ENCODE assay signal across 22 mouse cellular contexts in the genomic region with DNA sequence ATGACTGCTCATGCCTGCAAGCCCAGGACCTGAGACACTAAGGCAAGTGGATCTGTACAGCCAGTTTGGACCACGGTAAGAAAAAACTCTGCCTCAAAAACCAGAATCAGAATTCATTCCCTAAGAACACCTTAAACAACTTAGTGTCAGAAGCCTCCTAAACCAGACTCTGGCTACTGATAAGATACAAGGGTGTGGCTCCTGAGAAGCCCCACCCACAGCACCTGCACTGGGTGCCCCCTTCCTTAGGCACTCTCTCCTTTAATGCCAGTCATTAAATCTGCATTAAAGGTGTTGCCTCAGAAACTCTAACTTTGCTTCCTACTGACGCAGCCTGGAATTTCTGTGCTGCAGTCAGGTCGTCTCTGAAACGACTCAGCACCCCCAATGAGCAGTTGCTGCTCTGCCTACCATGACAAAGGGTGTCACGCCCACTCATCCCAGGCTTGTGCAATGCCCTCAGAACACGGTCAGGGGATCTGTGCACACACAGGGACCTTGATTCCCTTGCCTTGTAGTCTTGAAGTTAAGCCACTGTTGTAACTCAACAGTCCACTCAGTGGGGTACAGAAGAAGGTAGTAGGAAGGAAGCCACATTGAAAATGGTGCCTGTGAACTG.
DNase-seq lines count a peak whose midpoint lies in the region; ATAC-seq and TF ChIP-seq lines count a peak whose summit lies in the region.
"Had no signal": no experiment of that assay in that cellular context is flagged by ENCODE, and none has a peak within 500 bp of the region (broad histone marks: within the 10 kb centered on the region; RNA-seq: fewer than 3 reads in every experiment).

No protein-coding gene starts in this region.

- TF ChIP-seq CTCF in liver, postnatal 0 days (IDR thresholded peaks at IDR 0.05; ENCODE audit: low read depth): no peak
- no peak for TF ChIP-seq CTCF in G1E (IDR thresholded peaks at IDR 0.05; ENCODE audit: low read depth, low read length)
- TF ChIP-seq CTCF in cerebellum, adult 2 months (IDR thresholded peaks at IDR 0.05; ENCODE audit: borderline replicate concordance, insufficient read depth, low read depth, low read length): no peak

- no peaks in the 10 kb centered on the region for H3K9me3 ChIP-seq in liver, embryonic 16.5 days (replicated peaks; ENCODE audit: control insufficient read depth, low read length)
- no peaks in the 10 kb centered on the region for H3K9me3 ChIP-seq in liver, postnatal 0 days (ENCODE audit: low read length)
- no peaks in the 10 kb centered on the region for H3K9me3 ChIP-seq in G1E (replicated peaks)
- H3K9me3 ChIP-seq: embryonic facial prominence, embryonic 10.5 days; heart, embryonic 10.5 days; hindbrain, embryonic 10.5 days; lung, embryonic 15.5 days; neural tube, embryonic 13.5 days had no signal

- TF ChIP-seq POLR2A in cerebellum, adult 2 months (IDR thresholded peaks at IDR 0.05; ENCODE audit: borderline replicate concordance, insufficient read depth, low read length): no peak

- peak; percentile 56; the same call in 1 of the 2 replicates for ATAC-seq in liver, embryonic 16.5 days (ENCODE audit: low read depth)
- no peak for ATAC-seq in liver, postnatal 0 days
- ATAC-seq in G1E (ENCODE audit: extremely low read depth, insufficient number of reproducible peaks, low FRiP score, poor library complexity, severe bottlenecking): peak; percentile 65
- ATAC-seq: activated CD4-positive, CD25-positive, alpha-beta regulatory T cell, adult 4 months; CD4-positive, CD25-positive, alpha-beta regulatory T cell, adult 4 months had no signal

- H3K27ac ChIP-seq in liver, embryonic 16.5 days (ENCODE audit: low read length): no peak overlapping the region
- H3K27ac ChIP-seq in liver, postnatal 0 days (ENCODE audit: low read depth): no peak overlapping the region
- H3K27ac ChIP-seq in cerebellum, adult 2 months (ENCODE audit: insufficient read depth, low read length): no peak overlapping the region
- H3K27ac ChIP-seq: embryonic facial prominence, embryonic 10.5 days; gastrocnemius, adult 2 months; heart, embryonic 10.5 days; hindbrain, embryonic 10.5 days; left cerebral cortex, adult 2 months; lung, embryonic 15.5 days; neural tube, embryonic 13.5 days had no signal

- no peaks in the 10 kb centered on the region for H3K27me3 ChIP-seq in liver, embryonic 16.5 days (ENCODE audit: control insufficient read depth, insufficient read depth, low read depth, low read length)
- peaks cover 2% of the 10 kb centered on the region; the same call in 1 of the 2 replicates for H3K27me3 ChIP-seq in liver, postnatal 0 days (ENCODE audit: insufficient read depth, low read length)
- H3K27me3 ChIP-seq in G1E (ENCODE audit: insufficient read depth, low read length): 0 out of 2 replicates have a peak, but pooled peaks cover 5% of the 10 kb centered on the region
- H3K27me3 ChIP-seq in cerebellum, adult 2 months (ENCODE audit: control insufficient read depth, insufficient read depth, low read length): no peaks in the 10 kb centered on the region
- H3K27me3 ChIP-seq: lung, embryonic 15.5 days; neural tube, embryonic 13.5 days had no signal

- no peak overlapping the region for H3K9ac ChIP-seq in liver, embryonic 16.5 days (ENCODE audit: low read depth, low read length)
- H3K9ac ChIP-seq in liver, postnatal 0 days (replicated peaks): no peak overlapping the region
- H3K9ac ChIP-seq: lung, embryonic 15.5 days; neural tube, embryonic 13.5 days had no signal

- peaks cover 4% of the 10 kb centered on the region; the same call in 1 of the 2 replicates for H3K4me1 ChIP-seq in liver, embryonic 16.5 days (ENCODE audit: control insufficient read depth, low read depth, low read length)
- no peaks in the 10 kb centered on the region for H3K4me1 ChIP-seq in liver, postnatal 0 days (ENCODE audit: insufficient read depth)
- peaks cover 52% of the 10 kb centered on the region for H3K4me1 ChIP-seq in G1E (ENCODE audit: insufficient read depth, low read depth, low read length)
- no peaks in the 10 kb centered on the region for H3K4me1 ChIP-seq in cerebellum, adult 2 months (ENCODE audit: control insufficient read depth, insufficient read depth, low read length)
- H3K4me1 ChIP-seq: embryonic facial prominence, embryonic 10.5 days; lung, embryonic 15.5 days; neural tube, embryonic 13.5 days had no signal

- WGBS in liver, embryonic 16.5 days (ENCODE audit: insufficient replicate concordance): 41% methylated on average over 6 of the region's 6 CpGs
- WGBS in liver, postnatal 0 days (ENCODE audit: insufficient replicate concordance): 56% methylated on average over 6 of the region's 6 CpGs
- WGBS in cerebellum, adult 2 months: 45% methylated on average over 6 of the region's 6 CpGs

- no peak overlapping the region for H3K4me2 ChIP-seq in liver, embryonic 16.5 days (ENCODE audit: low read depth, low read length)
- H3K4me2 ChIP-seq in liver, postnatal 0 days (ENCODE audit: low read depth, low read length): no peak overlapping the region
- H3K4me2 ChIP-seq: lung, embryonic 15.5 days; neural tube, embryonic 13.5 days had no signal

- no peak for DNase-seq in liver, postnatal 0 days
- DNase-seq in G1E (ENCODE audit: low spot score) (peak; percentile 18), adipocyte (ENCODE audit: low spot score) (peak; percentile 21)
- no peak for DNase-seq in urinary bladder, postnatal 4 days (ENCODE audit: low spot score in 2 of 2)
- no peak for DNase-seq in cerebellum, adult 2 months
- no peak for DNase-seq in urinary bladder, postnatal 25 days (ENCODE audit: low spot score)
- DNase-seq: cerebellum, adult 18-20 months; gastrocnemius, adult 2 months; kidney, adult 8-10 months; left cerebral cortex, postnatal 4 days; liver; midbrain, embryonic 14.5 days; thymus, postnatal 4 days had no signal

- no peak overlapping the region for H3K4me3 ChIP-seq in liver, embryonic 16.5 days (ENCODE audit: low read depth, low read length)
- H3K4me3 ChIP-seq in liver, postnatal 0 days (ENCODE audit: low read depth, low read length): no peak overlapping the region
- no peak overlapping the region; the same call in 1 of the 2 replicates for H3K4me3 ChIP-seq in G1E (ENCODE audit: low read depth, low read length)
- H3K4me3 ChIP-seq in cerebellum, adult 2 months (replicated peaks; ENCODE audit: insufficient read depth, low read depth, low read length): no peak overlapping the region
- H3K4me3 ChIP-seq: embryonic facial prominence, embryonic 10.5 days; gastrocnemius, adult 2 months; heart, embryonic 10.5 days; hindbrain, embryonic 10.5 days; left cerebral cortex, adult 2 months; lung, embryonic 15.5 days; neural tube, embryonic 13.5 days had no signal

- H3K36me3 ChIP-seq in liver, embryonic 16.5 days (ENCODE audit: control insufficient read depth, insufficient read depth): no peaks in the 10 kb centered on the region
- no peaks in the 10 kb centered on the region for H3K36me3 ChIP-seq in liver, postnatal 0 days (replicated peaks; ENCODE audit: insufficient read depth, low read length)
- H3K36me3 ChIP-seq in G1E (replicated peaks): no peaks in the 10 kb centered on the region
- H3K36me3 ChIP-seq: embryonic facial prominence, embryonic 10.5 days; heart, embryonic 10.5 days; hindbrain, embryonic 10.5 days; lung, embryonic 15.5 days; neural tube, embryonic 13.5 days had no signal

- TF ChIP-seq EP300 in liver, postnatal 0 days (IDR thresholded peaks at IDR 0.05; ENCODE audit: low read depth): no peak

Comparison
In these comparisons a context has a peak if more than half of its experiments do, and no peak if none do; other contexts are left out.
1. DNase-seq: peak in G1E (single experiment) and adipocyte (single experiment); none in liver, postnatal 0 days (single experiment), urinary bladder, postnatal 4 days (0 of 2), cerebellum, adult 2 months (0 of 2) and urinary bladder, postnatal 25 days (single experiment).